Mouse (Mus musculus): ENCODE measurements around the gene Arhgap35. TPM values are rescaled to one million over a fixed set of nuclear protein-coding genes. Genes with fewer than 3 reads are reported as not detected.
"Not testable (repeated sequence)": the region's sequence is repeated elsewhere in the genome, so short reads cannot be mapped to it uniquely, and the experiment has no call there.

Gene Arhgap35
- polyA plus RNA-seq, 1 experiment from 2014 or later, result 39.1 TPM

DNA sequence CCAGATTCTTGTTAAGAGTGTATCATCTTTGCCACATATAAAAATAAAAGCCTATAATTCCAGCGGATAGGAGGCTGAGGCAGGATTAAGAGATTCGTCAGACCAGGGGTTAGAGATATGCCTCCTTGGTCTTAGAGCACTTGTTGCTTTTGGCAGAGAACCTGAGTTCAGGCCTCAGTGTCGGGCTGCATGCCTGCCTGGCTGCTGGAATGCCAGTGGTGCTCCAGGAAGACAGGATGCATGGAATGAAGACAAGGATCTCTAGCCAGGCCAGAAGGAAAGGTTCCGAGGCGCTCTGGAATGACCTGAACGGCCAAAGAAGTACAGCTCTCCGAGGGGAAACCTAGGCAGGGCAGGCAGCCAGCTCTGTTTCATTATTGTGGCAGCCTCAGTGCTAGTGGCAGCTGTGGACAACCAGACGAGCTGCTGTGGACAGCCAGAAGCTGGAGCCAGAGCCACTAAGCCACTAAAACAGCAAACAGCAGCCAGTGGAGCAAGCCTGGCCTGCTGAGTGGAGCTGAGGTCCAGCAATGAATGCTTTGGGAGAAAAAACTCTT is 6.4 kb upstream of the Arhgap35 start:
- Histone ChIP-seq H3K9me3 (no peaks in the 10 kb centered on the region), H3K4me3 (no peak overlapping the region), H3K4me1 (peaks cover 10% of the 10 kb centered on the region; the same call in 1 of the 2 replicates), H3K27ac (replicated peaks) (no peak overlapping the region), H3K36me3 (no peaks in the 10 kb centered on the region), H3K9ac (replicated peaks) (no peak overlapping the region), H3K27me3 (peaks cover 25% of the 10 kb centered on the region), H3K4me2 (replicated peaks) (no peak overlapping the region)
- no peak for ATAC-seq (ENCODE audit: low FRiP score, low read depth)
- WGBS, result 81% methylated on average over 8 of the region's 8 CpGs

GRCm38 (mm10) chr7:16618661-16619211 is 3.9 kb upstream of the Arhgap35 start:
- no peak overlapping the region; the same call in 1 of the 2 replicates for H3K9ac ChIP-seq (replicated peaks)
- H3K27ac ChIP-seq (replicated peaks), result no peak overlapping the region
- H3K4me2 ChIP-seq (replicated peaks), result peak overlapping the region; percentile 48
- H3K36me3 ChIP-seq, result no peaks in the 10 kb centered on the region
- ATAC-seq (ENCODE audit: low FRiP score, low read depth), result no peak
- H3K27me3 ChIP-seq, result peaks cover 25% of the 10 kb centered on the region
- WGBS, result under 1% methylated on average over 30 of the region's 30 CpGs
- H3K9me3 ChIP-seq, result no peaks in the 10 kb centered on the region
- peak overlapping the region; percentile 27 for H3K4me3 ChIP-seq
- H3K4me1 ChIP-seq, result peaks cover 17% of the 10 kb centered on the region

- WGBS, result 26% methylated on average over 2 of the region's 2 CpGs
- no peak overlapping the region for H3K4me3 ChIP-seq
- H3K36me3 ChIP-seq, result no peaks in the 10 kb centered on the region
- H3K27me3 ChIP-seq, result peaks cover 25% of the 10 kb centered on the region
- no peaks in the 10 kb centered on the region for H3K9me3 ChIP-seq
- no peak overlapping the region for H3K27ac ChIP-seq (replicated peaks)
- no peak overlapping the region for H3K9ac ChIP-seq (replicated peaks)
- ATAC-seq (ENCODE audit: low FRiP score, low read depth), result no peak
- H3K4me2 ChIP-seq (replicated peaks), result no peak overlapping the region
- H3K4me1 ChIP-seq, result peaks cover 32% of the 10 kb centered on the region
Measured at GRCm38 (mm10) chr7:16617045-16617444, 2.3 kb upstream of the Arhgap35 start.

DNA sequence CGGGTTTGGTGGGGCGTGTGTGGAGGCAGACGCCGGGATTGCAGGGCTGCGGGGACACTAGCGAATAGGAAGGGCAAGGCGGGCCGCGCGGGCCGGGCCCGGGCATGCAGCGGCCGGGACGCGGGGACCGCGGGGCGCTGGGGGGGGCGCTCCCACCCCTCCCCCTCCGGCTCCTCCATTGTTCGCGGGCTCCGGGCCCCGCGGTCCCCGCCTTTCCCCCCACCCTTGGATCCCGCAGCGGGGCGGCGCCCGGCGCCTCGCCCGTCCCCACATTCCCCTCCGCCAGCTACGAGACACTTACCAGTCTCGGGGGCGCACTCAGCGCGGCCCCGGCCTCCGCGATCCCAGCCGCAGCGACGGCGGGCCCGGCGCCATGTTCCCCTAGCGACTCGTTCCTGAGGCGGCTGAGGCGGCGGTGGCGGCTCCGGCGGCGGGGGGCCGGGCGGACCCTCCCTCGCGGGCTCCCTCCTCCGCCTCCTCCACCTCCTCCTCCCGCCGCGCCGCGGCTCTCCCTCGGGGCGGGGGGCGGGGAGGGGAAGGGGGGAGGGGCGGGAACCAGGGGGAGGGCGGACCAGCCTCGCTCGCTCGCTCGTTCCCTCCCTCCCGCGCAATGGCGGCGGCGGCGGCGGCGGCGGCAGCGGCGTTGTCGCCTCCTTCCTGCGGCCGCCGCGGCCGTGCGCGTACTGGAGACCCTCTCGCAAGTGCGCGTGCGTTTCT is 464 bp downstream of the Arhgap35 start:
- ATAC-seq (ENCODE audit: low FRiP score, low read depth), result peak; percentile 5
- peaks cover 59% of the 10 kb centered on the region for H3K4me1 ChIP-seq

DNA sequence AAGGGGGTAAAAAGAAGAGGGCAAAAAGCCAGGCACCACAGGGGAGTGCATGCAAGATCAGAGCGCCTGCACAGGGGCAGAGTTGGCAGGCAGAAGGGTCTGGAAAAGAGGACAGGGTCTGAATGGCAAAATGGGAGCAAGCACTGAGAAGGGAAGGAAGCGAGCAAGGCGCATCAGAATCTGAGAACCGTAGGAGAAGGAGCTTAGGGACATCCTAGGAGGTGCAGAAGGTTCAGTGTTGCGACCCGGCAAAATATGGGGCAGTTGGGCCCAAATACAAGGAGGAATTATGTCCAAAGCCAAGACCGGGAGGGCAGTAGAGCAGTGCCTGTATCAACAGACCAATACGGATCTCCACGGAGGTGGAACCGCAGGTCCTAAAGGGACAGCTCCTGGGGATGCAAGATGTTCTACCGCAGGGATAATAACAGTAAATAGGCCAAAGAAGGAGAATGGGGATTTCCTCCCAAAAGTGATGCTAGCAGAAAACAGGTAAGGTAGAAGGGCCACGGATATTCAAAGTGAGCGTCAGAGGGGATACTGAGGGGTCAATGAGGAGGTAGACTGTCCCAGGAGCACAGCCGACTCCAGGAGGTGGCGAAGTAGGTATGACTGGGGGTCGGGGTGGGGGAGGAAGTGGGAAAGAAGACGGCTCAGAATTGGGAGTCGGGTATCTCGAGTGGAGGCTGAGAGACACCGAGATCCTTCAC is 1.2 kb downstream of the Arhgap35 start:
- peak overlapping the region; percentile 100 for H3K27ac ChIP-seq (replicated peaks)
- no peaks in the 10 kb centered on the region for H3K9me3 ChIP-seq
- WGBS, result under 1% methylated on average over 20 of the region's 20 CpGs
- peak overlapping the region; percentile 95 for H3K4me3 ChIP-seq
- no peaks in the 10 kb centered on the region for H3K36me3 ChIP-seq
- peak overlapping the region; percentile 99 for H3K9ac ChIP-seq (replicated peaks)
- H3K27me3 ChIP-seq, result peaks cover 11% of the 10 kb centered on the region
- H3K4me2 ChIP-seq (replicated peaks), result peak overlapping the region; percentile 91
- ATAC-seq (ENCODE audit: low FRiP score, low read depth), result no peak
- H3K4me1 ChIP-seq, result peaks cover 55% of the 10 kb centered on the region

More for the DNA sequence above, 464 bp downstream of the Arhgap35 start:
- 0% methylated on average over 35 of the region's 101 CpGs for WGBS
- no peaks in the 10 kb centered on the region for H3K9me3 ChIP-seq
- peaks cover 16% of the 10 kb centered on the region for H3K27me3 ChIP-seq
- peak overlapping the region; percentile 95 for H3K4me3 ChIP-seq
- peak overlapping the region; percentile 91 for H3K4me2 ChIP-seq (replicated peaks)
- peak overlapping the region; percentile 100 for H3K27ac ChIP-seq (replicated peaks)
- H3K36me3 ChIP-seq, result no peaks in the 10 kb centered on the region
- peak overlapping the region; percentile 99 for H3K9ac ChIP-seq (replicated peaks)

GRCm38 (mm10) chr7:16610345-16610744 is 4.4 kb downstream of the Arhgap35 start:
- Histone ChIP-seq H3K27me3 (no peaks in the 10 kb centered on the region), H3K4me2 (replicated peaks) (0 out of 2 replicates have a peak overlapping the region, but pooled peaks have one; percentile 4), H3K9ac (replicated peaks) (no peak overlapping the region), H3K36me3 (0 out of 2 replicates have a peak, but pooled peaks cover 7% of the 10 kb centered on the region), H3K4me3 (no peak overlapping the region), H3K27ac (replicated peaks) (no peak overlapping the region), H3K9me3 (no peaks in the 10 kb centered on the region), H3K4me1 (peaks cover 44% of the 10 kb centered on the region)
- WGBS, result 86% methylated on average over 2 of the region's 2 CpGs
- no peak for ATAC-seq (ENCODE audit: low FRiP score, low read depth)

DNA sequence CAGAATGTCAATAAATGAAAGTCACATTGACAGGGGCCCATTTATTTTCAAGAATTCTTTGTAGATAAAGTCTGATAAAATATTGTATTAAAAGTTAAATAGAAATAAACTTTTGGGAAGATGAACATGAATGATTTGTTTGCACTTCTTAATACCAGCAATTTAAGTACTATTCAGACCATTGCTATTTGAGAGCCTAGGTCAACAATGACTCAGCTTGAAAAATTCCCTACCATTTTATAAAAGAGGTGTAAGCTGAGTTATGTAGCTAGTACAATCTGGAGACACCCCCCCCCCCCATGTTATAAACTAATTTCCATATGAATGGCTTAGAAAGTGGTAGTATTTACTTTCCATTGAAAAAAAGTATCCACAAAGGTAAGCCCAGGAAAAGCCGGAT is 5.8 kb downstream of the Arhgap35 start:
- Histone ChIP-seq H3K27me3 (no peaks in the 10 kb centered on the region), H3K36me3 (peaks cover 9% of the 10 kb centered on the region; the same call in 1 of the 2 replicates), H3K4me1 (peaks cover 44% of the 10 kb centered on the region), H3K9me3 (no peaks in the 10 kb centered on the region), H3K27ac (replicated peaks) (no peak overlapping the region), H3K4me3 (no peak overlapping the region), H3K4me2 (replicated peaks) (no peak overlapping the region), H3K9ac (replicated peaks) (no peak overlapping the region)
- WGBS, result 65% methylated on average over 1 of the region's 1 CpGs
- no peak for ATAC-seq (ENCODE audit: low FRiP score, low read depth)

DNA sequence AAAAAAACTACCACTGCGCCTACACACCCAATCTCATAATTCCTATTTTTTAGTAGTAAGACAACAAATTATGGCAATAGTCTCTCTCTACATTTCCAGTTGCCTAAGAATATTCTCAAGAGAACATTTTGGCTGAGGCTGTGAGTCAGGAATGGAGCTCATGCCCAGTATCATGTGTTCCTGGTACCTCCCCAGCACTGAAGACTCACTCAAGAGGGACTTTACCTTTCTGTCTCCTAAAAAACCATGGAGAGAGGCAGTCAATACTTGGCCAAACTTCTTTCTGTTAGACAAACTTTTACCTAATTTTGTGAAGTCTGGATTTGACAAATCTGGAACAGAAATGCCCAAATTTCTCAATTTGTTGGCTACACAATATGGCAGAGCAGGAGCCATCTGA is 6.7 kb downstream of the Arhgap35 start:
- Histone ChIP-seq H3K4me3 (no peak overlapping the region), H3K27ac (replicated peaks) (no peak overlapping the region), H3K4me2 (replicated peaks) (no peak overlapping the region), H3K27me3 (no peaks in the 10 kb centered on the region), H3K4me1 (peaks cover 39% of the 10 kb centered on the region), H3K36me3 (peaks cover 11% of the 10 kb centered on the region; the same call in 1 of the 2 replicates), H3K9ac (replicated peaks) (no peak overlapping the region), H3K9me3 (no peaks in the 10 kb centered on the region)
- WGBS, result 100% methylated on average over 1 of the region's 1 CpGs
- ATAC-seq (ENCODE audit: low FRiP score, low read depth), result no peak

- not testable (repeated sequence) for H3K9ac ChIP-seq (replicated peaks); H3K27me3 ChIP-seq; H3K27ac ChIP-seq (replicated peaks); H3K4me3 ChIP-seq; H3K9me3 ChIP-seq; ATAC-seq (ENCODE audit: low FRiP score, low read depth); H3K4me2 ChIP-seq (replicated peaks)
- peaks cover 27% of the 10 kb centered on the region for H3K4me1 ChIP-seq
- WGBS, result 92% methylated on average over 4 of the region's 4 CpGs
- peaks cover 11% of the 10 kb centered on the region; the same call in 1 of the 2 replicates for H3K36me3 ChIP-seq
Measured at GRCm38 (mm10) chr7:16606808-16607207, 8.0 kb downstream of the Arhgap35 start.

GRCm38 (mm10) chr7:16604141-16604540 is 10.7 kb downstream of the Arhgap35 start:
- Histone ChIP-seq H3K36me3 (peaks cover 11% of the 10 kb centered on the region; the same call in 1 of the 2 replicates), H3K27ac (replicated peaks) (no peak overlapping the region), H3K4me1 (no peaks in the 10 kb centered on the region; the same call in 1 of the 2 replicates), H3K4me2 (replicated peaks) (no peak overlapping the region), H3K9me3 (no peaks in the 10 kb centered on the region), H3K27me3 (no peaks in the 10 kb centered on the region), H3K9ac (replicated peaks) (no peak overlapping the region), H3K4me3 (no peak overlapping the region)
- 91% methylated on average over 1 of the region's 1 CpGs for WGBS
- no peak for ATAC-seq (ENCODE audit: low FRiP score, low read depth)

DNA sequence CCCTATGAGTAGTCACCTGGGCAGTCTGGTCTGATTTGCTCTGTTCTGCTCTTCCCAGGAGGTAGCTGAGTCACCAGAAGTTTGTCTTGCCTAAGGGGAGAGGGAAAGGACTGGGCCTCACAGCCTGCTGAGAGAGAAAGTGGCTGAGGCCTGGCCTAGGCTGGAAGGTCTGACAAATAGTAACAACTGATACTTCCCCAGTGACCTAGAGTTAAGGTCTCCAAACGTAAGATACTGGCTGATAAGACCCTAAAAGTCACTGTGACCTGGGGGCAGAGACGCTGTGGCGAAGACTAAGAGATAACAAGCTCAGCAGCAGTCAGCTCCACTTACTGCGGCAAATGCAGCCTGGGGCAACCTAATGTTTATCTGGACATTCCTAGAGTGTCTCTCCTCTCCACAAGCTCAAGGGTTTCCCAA is 13.1 kb downstream of the Arhgap35 start:
- Histone ChIP-seq H3K4me2 (replicated peaks) (no peak overlapping the region), H3K36me3 (peaks cover 5% of the 10 kb centered on the region; the same call in 1 of the 2 replicates), H3K4me3 (no peak overlapping the region), H3K4me1 (no peaks in the 10 kb centered on the region), H3K9ac (replicated peaks) (no peak overlapping the region), H3K9me3 (no peaks in the 10 kb centered on the region), H3K27ac (replicated peaks) (no peak overlapping the region), H3K27me3 (no peaks in the 10 kb centered on the region)
- ATAC-seq (ENCODE audit: low FRiP score, low read depth), result no peak
- 67% methylated on average over 4 of the region's 4 CpGs for WGBS

DNA sequence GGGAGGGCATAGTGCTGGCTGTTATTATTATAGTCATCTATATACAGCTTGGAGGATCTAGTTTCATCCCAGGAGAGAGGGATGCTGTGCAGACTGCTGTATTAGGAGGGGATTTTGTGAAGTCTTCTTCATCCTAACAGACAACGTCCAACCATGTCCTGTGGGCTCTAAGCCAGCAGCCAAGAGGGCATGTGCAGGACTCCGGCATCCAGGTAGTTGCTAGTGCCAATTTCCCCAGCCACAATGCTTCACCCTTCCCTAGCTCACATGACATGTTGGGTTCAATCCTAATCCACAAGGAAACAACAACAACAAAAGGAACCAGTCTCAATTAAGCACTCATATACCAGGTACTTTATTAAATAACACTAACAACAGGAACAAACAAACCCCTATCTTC is 15.8 kb downstream of the Arhgap35 start:
- H3K27ac ChIP-seq (replicated peaks), result no peak overlapping the region
- no peaks in the 10 kb centered on the region for H3K9me3 ChIP-seq
- peaks cover 5% of the 10 kb centered on the region; the same call in 1 of the 2 replicates for H3K36me3 ChIP-seq
- no peaks in the 10 kb centered on the region for H3K4me1 ChIP-seq
- H3K4me2 ChIP-seq (replicated peaks), result no peak overlapping the region
- ATAC-seq (ENCODE audit: low FRiP score, low read depth), result no peak
- WGBS, result 85% methylated on average over 2 of the region's 2 CpGs
- no peak overlapping the region for H3K9ac ChIP-seq (replicated peaks)
- H3K27me3 ChIP-seq, result no peaks in the 10 kb centered on the region
- no peak overlapping the region for H3K4me3 ChIP-seq

Measured in midbrain, embryonic 12.5 days (tissue).